Mouse (Mus musculus): ENCODE measurements around the gene Ist1.

DNA sequence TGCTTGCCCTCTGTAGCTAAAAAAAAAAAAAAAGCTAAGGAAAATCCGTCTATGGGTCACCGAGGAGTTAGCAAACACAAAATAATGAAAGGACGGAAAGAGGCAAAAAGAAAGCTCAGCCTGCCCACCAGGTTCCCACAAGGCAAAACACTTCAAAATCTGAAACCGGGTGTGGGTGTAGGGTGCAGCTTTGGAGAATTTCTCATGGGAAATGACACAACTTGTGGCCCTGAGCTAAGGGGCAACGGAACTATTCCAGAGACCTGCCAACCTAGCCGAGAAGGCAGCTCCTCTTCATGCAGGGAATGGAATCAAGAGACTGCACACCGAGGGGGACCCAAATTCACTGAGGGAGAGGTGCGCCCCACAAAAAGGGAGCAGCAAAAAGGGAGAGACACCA is 43.8 kb upstream of the Ist1 start:
- TF ChIP-seq CTCF (IDR thresholded peaks at IDR 0.05; ENCODE audit: low read depth, low read length), result no peak
- no peak for TF ChIP-seq POLR2A (IDR thresholded peaks at IDR 0.05; ENCODE audit: extremely low read depth, insufficient read depth, low read length)

Measured in liver, adult 2 months (tissue).